Mouse (Mus musculus) layer of hippocampus, adult 8-10 months (tissue): Measurements from ENCODE around the gene H2afz. TPM values are rescaled to one million over a fixed set of nuclear protein-coding genes. Genes with fewer than 3 reads are reported as not detected.
A peak's percentile ranks its signal among the peaks of the same experiment; 100 is the strongest.
"Not testable (repeated sequence)": the region's sequence is repeated elsewhere in the genome, so short reads cannot be mapped to it uniquely, and the experiment has no call there.

Experiments
- DNase-seq, 2 experiments: peaks; one replicate each; pipeline ENCODE4 v3.0.0; 2022; ENCODE audit warnings: low spot score in 2 of 2
- total RNA-seq, 4 experiments: library from RNA; stranded (reverse); gene quantifications; 2 replicates each; pipeline ENCODE4 v1.2.4; 2022

The H2afz gene
- total RNA-seq, 4 experiments from 2014 or later = 138 to 151 (median 148) TPM

- DNase-seq = peak; percentile 10 to 28
Measured at GRCm38 (mm10) chr3:137863330-137864123, 760 bp upstream of the H2afz start.

GRCm38 (mm10) chr3:137864988-137865982 lies 998 bp downstream of the H2afz start:
- DNase-seq = peak; percentile 62 to 83

GRCm38 (mm10) chr3:137867133-137867436 lies 2.8 kb downstream of the H2afz start:
- no peak for DNase-seq

DNA sequence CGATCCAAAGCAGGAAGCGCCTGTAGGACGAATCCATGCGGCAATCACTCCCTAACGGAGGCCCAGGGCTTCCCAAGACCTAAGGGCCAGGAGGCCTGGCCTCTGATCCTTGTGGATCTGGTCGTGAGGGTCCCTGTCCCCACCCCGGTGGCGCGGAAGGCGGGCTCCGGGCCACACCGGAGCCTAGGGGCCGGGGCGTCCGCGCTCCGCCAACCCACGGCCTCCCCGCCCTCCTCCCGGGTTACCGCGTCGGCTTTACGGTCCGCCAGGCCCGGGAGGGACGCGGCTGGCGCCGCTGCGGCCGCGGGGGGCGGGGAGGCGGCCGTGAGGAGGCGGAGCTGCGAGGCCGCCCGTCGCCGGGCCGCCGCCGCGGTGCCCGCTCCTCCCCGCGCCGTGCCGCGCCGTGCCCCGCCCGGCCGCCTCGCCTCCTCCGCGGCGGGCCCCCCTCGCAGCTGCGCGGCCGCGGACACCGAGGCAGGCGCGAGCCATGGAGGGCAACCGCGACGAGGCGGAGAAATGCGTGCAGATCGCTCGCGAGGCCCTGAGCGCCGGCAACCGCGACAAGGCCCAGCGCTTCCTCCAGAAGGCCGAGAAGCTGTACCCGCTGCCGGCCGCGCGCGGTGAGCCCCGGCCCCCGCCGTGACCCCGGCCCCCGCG lies 3.3 kb downstream of the H2afz start, which contains the start of gene Dnajb14:
Gene Dnajb14 (plus strand): TSS at position 239 of the 657 bp plus-strand sequence.
- DNase-seq = peak; percentile 22 to 23

DNA sequence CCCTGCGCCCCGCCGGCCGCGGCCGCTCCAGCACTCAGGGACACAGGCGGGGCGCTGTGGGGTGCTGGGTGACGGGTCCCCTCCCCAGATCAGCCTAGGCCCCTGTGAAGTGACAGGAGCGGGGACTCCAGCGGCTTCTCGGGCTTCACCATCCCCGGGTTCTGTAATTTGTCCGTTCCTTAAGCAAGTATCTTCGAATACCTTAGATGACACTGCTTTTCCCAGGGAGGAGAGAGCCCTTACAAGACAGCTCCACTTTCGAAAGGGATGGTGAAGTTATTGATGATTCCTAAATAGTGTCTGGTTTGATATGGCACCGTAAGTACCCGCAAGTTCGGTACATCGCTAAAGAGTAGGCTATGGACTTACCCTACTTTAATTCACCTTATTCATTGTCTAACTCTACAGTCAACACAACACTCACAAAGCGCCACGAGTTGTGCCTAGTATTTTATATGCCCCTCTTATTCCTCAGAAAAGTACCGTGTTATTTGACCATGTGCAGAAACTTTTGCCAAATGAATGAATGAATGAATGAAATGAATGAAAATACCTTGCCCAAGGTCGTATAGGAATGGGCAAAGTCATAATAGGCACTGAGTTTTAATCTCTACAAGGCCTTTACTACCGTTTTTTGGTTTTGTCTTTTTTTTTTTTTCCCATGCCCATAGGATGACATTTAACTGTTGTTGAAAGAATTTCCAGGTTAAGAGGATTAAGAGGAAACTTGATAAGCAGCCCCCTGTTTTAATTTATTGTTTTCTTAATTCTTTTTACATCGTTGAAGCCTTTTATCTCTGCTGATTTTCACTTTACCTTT lies 4.0 kb downstream of the H2afz start:
- DNase-seq = peak; percentile 16 to 25

GRCm38 (mm10) chr3:137869395-137869794 lies 5.1 kb downstream of the H2afz start:
- no peak for DNase-seq

DNA sequence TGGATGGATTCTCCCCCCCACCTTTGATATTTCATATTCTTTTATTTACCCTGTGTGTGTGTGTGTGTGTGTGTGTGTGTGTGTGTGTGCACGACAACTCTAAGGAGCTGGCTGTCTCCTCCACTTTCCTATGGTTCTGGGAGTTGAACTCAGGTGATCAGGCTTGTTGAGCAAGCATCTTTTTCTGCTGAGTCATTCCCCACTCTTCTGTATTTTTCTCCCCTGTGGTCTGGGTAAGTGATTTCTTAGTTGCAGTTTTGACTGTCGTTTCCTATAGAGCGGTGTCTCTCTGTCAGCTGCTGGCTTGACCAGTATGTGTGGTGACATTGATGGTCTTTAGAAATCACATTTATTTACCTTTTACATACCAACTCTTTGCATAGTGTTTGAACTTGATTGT lies 15.0 kb downstream of the H2afz start:
- no peak for DNase-seq

- DNase-seq = no peak
Measured at GRCm38 (mm10) chr3:137880109-137880748, 15.9 kb downstream of the H2afz start.

DNA sequence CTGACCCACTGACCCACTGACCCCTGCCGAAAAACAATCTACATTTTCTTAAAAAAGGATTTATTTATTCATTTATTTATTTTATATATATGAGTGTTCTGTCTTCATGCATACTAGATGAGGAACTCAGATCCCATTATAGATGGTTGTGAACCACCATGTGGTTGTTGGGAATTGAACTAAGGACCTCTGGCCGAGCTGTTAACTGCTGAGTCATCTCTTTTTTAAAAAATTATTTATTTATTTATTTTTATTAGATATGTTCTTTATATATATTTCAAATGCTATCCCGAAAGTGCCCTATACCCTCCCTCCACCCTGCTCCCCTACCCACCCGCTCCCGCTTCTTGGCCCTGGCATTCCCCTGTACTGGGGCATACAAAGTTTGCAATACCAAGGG lies 16.8 kb downstream of the H2afz start:
- DNase-seq = no peak

DNA sequence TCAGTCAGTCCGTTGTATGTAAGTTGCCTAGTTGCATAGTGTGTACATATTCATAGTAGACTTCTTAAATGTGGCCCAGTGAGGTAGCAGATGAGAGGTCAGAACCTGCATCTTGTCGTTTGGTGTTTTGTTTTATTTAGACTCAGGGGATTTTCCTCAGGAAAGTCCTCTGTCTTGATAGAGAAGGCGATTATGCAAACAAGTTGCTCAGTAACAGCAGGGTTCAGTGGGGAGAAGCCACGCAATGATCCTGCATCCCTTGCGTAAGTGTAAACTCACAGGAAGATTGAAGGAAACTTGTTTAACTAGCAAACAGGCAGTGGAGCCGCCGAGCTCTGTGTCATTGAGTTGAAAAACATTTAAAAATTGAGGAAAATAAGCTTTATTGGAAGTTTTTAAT lies 23.7 kb downstream of the H2afz start:
- DNase-seq = no peak

GRCm38 (mm10) chr3:137891089-137891488 lies 26.8 kb downstream of the H2afz start:
- no peak for DNase-seq

DNA sequence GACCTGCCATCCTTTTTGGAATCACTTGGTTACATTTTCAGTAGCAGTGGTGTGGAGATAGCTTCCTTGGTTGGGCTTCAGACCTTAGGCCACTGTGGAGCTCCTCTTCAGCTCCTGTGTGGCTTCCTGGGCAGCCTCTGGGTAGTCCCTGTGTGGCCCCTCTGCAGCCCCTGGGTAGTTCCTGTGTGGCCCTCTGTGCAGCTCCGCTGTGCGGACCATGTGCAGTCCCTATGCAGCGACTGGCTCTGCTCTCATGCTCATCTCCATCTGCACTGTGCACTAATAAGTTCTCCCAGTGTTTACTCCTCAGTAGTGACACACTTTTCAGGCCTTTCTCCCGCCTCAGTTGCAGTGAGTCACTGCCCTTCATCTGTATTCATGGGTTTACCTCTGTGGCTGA lies 27.8 kb downstream of the H2afz start:
- DNase-seq = no peak

DNA sequence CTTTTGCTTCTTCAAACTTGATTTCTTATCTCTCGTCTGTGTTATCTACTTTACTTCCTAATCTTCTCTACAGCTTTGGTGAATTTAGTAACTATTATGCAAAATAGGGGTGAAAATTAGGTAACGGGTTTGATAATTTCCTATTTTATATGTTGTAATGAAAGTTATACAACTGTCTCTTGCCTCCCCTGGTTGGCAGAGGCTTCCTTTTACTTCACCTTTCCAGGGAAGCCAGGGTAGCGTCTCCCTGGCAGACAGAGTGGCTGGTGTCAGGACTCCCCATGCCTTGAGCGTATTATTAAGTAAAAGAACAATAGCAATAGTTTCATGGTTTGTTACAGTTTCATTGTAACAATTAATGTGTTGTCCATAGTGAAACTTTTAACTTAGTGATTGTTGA lies 29.5 kb downstream of the H2afz start:
- no peak for DNase-seq

DNA sequence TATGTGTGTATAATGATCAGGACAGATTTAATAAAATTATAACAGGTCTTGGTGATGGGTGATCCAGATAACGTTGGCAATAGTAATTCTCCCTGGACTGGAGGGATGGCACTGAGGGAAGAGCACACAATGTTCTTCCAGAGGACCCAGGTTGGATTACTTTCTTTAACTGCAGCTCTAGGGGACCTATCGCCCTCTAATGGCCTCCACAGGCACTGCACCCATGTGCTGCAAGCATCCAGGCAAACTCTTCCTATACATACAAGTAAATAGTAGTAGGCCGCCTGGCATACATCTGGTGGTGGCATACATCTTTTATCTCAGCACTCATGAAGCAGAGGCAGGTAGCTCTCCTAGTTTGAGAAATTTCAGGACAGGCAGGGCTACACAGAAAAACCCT lies 30.9 kb downstream of the H2afz start:
- no peak for DNase-seq

DNA sequence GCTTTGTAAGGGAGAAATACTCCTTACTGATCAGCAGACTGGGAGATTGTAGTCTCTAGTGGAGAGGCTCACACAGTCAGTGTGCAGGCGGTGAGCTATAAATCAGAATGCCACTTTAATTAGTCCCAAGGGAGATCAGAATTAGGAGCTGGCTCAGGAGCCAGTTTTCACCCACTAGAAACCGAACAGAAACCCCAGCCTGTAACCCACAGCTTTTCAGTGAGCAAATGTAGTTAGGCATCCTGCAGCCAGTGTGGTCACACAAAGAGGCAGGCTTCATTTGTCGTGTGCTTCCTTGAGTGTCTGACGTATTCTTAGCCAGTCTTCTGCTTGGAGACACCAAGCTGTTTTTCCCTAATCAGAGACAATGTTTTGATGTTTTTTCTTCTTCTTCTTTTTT lies 32.1 kb downstream of the H2afz start:
- DNase-seq = no peak

DNA sequence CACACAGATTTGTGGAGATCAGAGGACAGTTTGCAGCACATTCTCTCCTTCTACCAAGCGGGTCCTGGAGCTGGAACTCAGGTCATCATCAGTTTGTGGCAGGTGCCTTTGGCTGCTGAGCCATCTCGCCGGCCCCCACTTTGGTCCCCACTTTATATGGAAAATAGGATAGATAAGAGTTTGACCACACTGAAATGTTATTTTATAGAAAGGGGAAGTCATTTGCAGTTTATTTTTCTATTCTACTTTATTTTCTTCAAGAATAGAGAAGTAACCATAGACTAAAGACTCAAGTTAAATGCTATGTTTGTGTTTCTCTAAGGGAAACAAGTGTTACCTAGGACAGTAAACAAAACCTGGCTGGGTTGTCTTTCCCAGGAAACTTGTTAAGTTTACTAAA lies 32.6 kb downstream of the H2afz start:
- no peak for DNase-seq

GRCm38 (mm10) chr3:137897685-137898084 lies 33.4 kb downstream of the H2afz start:
- no peak for DNase-seq

GRCm38 (mm10) chr3:137900149-137900548 lies 35.9 kb downstream of the H2afz start:
- DNase-seq = peak in 1 of 2 experiments; percentile 30

DNA sequence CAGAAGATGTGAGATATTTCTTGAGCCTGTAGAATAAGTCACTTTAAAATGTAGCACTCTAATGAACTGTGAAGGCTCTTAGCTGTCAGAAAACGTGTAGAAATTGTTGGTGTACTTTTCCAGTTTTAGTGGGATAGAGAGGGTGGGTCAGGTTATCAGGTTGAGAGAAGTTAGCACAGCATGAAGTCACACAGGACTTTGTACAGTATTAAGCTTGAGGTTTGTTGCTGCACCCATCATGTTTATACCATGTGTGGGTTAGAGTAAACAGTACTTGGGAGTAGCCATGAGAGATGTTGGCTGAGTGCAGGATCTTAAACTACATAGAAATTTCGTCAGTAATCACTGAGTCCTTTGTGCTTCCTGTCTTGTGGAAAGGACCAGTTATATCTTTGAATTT lies 48.8 kb downstream of the H2afz start:
- DNase-seq = no peak

GRCm38 (mm10) chr3:137914567-137914966 lies 50.3 kb downstream of the H2afz start:
- not testable (repeated sequence) for DNase-seq
